Mouse (Mus musculus) liver, postnatal 0 days (tissue): Measurements from ENCODE around the gene Mast1.

Experiments used
- CTCF ChIP-seq: sonication (generic); IDR thresholded peaks from 2 replicates; pipeline ENCODE4 v1.5.1; 2016; ENCODE audit warnings: antibody characterized with exemption, low read depth
- EP300 ChIP-seq: IDR thresholded peaks from 2 replicates; pipeline ENCODE4 v1.6.1; 2016; ENCODE audit warnings: antibody characterized with exemption, low read depth, mild to moderate bottlenecking

GRCm38 (mm10) chr8:84888280-84888679 lies 48.9 kb downstream of the Mast1 start:
- no peak for TF ChIP-seq EP300
- no peak for TF ChIP-seq CTCF
